Mouse (Mus musculus) C2C12 (cell line): Measurements from ENCODE around the gene Ramp2.

Experiments
- CTCF ChIP-seq: IDR thresholded peaks from one replicate; pipeline ENCODE4 v1.5.1; 2011; ENCODE audit not compliant: control insufficient read depth, insufficient read depth, insufficient read length
- MYOD1 ChIP-seq: IDR thresholded peaks from one replicate; pipeline ENCODE4 v1.6.1; 2011; ENCODE audit warnings: low read depth; ENCODE audit not compliant: control insufficient read depth, insufficient read length
- USF1 ChIP-seq: IDR thresholded peaks from one replicate; pipeline ENCODE4 v1.6.1; 2011; ENCODE audit warnings: low read depth, mild to moderate bottlenecking, control low read depth, moderate library complexity

GRCm38 (mm10) chr11:101260826-101261380 lies 15.1 kb downstream of the Ramp2 start:
- TF ChIP-seq MYOD1, result no peak
- TF ChIP-seq CTCF, result no peak
- TF ChIP-seq USF1, result no peak
